Mouse (Mus musculus) G1E (cell line): Measurements from ENCODE around the gene Clec1a. TPM values are rescaled to one million over a fixed set of nuclear protein-coding genes. Genes with fewer than 3 reads are reported as not detected.
A peak's percentile ranks its signal among the peaks of the same experiment; 100 is the strongest.

Source experiments
- ATAC-seq: 2 replicates; pipeline ENCODE4 v1.8.0; 2016; ENCODE audit warnings: mild to moderate bottlenecking; ENCODE audit not compliant: insufficient number of reproducible peaks, poor library complexity, low FRiP score, severe bottlenecking; ENCODE audit errors: extremely low read depth
- DNase-seq: peaks from one replicate; pipeline ENCODE4 v3.0.0; 2012; ENCODE audit warnings: low spot score
- H3K27me3 ChIP-seq: 2 replicates; pipeline ENCODE4 v1.6.1; 2012; ENCODE audit warnings: mild to moderate bottlenecking, low read length, inconsistent platforms; ENCODE audit not compliant: insufficient read depth
- H3K36me3 ChIP-seq: replicated peaks from 2 replicates; pipeline ENCODE3; 2012; ENCODE audit warnings: mild to moderate bottlenecking, inconsistent platforms
- H3K4me1 ChIP-seq: 2 replicates; pipeline ENCODE4 v1.6.1; 2012; ENCODE audit warnings: low read depth, low read length, inconsistent platforms, mixed read lengths; ENCODE audit not compliant: insufficient read depth
- H3K4me3 ChIP-seq: 2 replicates; pipeline ENCODE4 v1.5.1; 2012; ENCODE audit warnings: low read depth, mild to moderate bottlenecking, inconsistent platforms, low read length, moderate library complexity, mixed read lengths
- H3K9me3 ChIP-seq: replicated peaks from 2 replicates; pipeline ENCODE4 v1.6.1; 2012; ENCODE audit warnings: inconsistent platforms
- CTCF ChIP-seq: IDR thresholded peaks from 2 replicates; pipeline ENCODE4 v1.5.1; 2012; ENCODE audit warnings: low read depth, low read length, inconsistent platforms, mixed read lengths
- GATA1 ChIP-seq: IDR thresholded peaks from 2 replicates; pipeline ENCODE4 v1.6.1; 2012; ENCODE audit warnings: borderline replicate concordance, low read length, inconsistent platforms, mixed read lengths
- GATA2 ChIP-seq: IDR thresholded peaks from 2 replicates; pipeline ENCODE4 v1.6.1; 2012; ENCODE audit warnings: low read depth, low read length, inconsistent platforms, borderline replicate concordance
- POLR2AphosphoS5 ChIP-seq: IDR thresholded peaks from 2 replicates; pipeline ENCODE4 v1.6.1; 2012; ENCODE audit warnings: low read depth, low read length, inconsistent platforms; ENCODE audit not compliant: insufficient replicate concordance
- TAL1 ChIP-seq: conservative IDR thresholded peaks from 2 replicates; pipeline ENCODE4 v1.6.1; 2012; ENCODE audit warnings: low read depth, low read length, inconsistent platforms, mixed read lengths
- polyA plus RNA-seq: library from polyadenylated mRNA; stranded (reverse); fragments of >175 nt; gene quantifications from 2 replicates; pipeline ENCODE4 v1.2.3, GENCODE M21; 2012
- total RNA-seq, 2 experiments: library from RNA; stranded (forward) in 1 of 2; stranded (reverse) in 1 of 2; fragments of 200-1000 nt in 1 of 2; fragments of >200 nt in 1 of 2; fragmentation: Nextera tagmentation in 1 of 2; gene quantifications; 2 replicates each; pipeline ENCODE4 v1.2.3; 2014 to 2017

The Clec1a gene
- total and polyA plus RNA-seq, 3 experiments: 0.05 TPM; not detected in 2

DNA sequence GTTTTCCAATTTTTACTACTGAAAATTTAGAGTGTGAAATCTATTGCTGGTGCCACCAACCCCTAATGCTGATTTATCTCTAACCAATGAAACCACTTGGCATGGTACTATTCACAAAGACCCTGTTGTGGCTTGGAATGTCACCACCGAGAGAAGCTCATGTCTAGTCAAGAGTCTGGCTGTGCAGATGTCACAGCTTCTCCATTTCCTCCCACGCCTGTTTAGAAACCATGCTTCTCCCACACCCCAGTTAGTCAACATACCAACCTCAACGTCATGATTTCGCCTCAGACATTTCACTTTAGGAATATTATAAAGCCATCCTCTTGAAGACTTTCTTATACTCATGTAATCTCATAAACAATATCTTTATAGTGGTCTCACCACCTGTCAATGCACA is 24.5 kb downstream of the Clec1a start:
- no peaks in the 10 kb centered on the region for H3K4me1 ChIP-seq
- DNase-seq (no peak), ATAC-seq (no peak)
- H3K9me3 ChIP-seq: no peaks in the 10 kb centered on the region
- H3K27me3 ChIP-seq: no peaks in the 10 kb centered on the region
- no peak overlapping the region for H3K4me3 ChIP-seq
- no peaks in the 10 kb centered on the region for H3K36me3 ChIP-seq
- TF ChIP-seq GATA2: no peak
- no peak for TF ChIP-seq GATA1
- TF ChIP-seq POLR2AphosphoS5: no peak
- no peak for TF ChIP-seq TAL1
- TF ChIP-seq CTCF: no peak

DNA sequence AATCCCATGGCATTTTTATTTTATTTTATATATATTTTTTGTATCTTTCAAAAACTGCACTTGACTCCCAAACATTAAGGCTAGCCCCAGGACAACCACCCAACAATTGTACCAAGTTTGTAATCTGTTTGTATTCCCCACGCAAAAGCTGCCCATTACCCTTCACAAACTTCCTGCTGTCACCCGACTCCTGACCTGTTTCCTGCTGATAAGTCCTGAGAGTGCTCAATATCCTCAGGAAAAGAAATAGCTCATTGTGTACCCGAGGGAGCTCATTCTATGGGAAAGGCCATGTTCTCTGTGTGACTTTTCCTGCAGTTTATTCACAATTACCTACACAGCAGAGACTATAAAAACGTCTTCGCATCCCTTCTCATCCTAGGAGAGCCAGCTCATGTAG is 26.0 kb downstream of the Clec1a start:
- no peaks in the 10 kb centered on the region for H3K4me1 ChIP-seq
- TF ChIP-seq TAL1 (no peak), CTCF (no peak), POLR2AphosphoS5 (no peak), GATA2 (no peak)
- H3K27me3 ChIP-seq: no peaks in the 10 kb centered on the region
- DNase-seq (no peak), ATAC-seq (no peak)
- no peak overlapping the region for H3K4me3 ChIP-seq
- no peaks in the 10 kb centered on the region for H3K36me3 ChIP-seq
- H3K9me3 ChIP-seq: no peaks in the 10 kb centered on the region

DNA sequence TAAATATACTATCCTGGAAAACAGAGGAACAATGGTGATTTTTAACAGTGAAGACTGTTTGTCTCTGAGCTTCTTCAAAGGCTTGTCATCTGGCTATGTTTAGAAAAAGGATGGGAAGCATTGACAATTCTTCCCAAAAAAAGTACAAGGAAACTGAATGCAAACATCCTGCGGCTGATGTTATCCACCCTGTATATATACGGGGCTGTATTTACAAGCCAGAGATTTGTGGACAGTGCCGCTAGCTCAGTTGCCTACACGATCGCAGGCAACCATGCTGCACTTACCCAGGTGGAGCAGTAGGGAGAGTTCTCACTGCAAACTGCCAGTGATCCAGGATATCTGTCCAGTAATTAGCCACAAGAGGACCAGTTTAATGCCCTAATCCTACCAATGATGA is 26.6 kb downstream of the Clec1a start:
- no peaks in the 10 kb centered on the region for H3K27me3 ChIP-seq
- no peak for DNase-seq
- ATAC-seq: no peak
- no peaks in the 10 kb centered on the region for H3K4me1 ChIP-seq
- TF ChIP-seq TAL1 (no peak), GATA2 (no peak), POLR2AphosphoS5 (no peak), CTCF (no peak), GATA1 (no peak)
- no peak overlapping the region for H3K4me3 ChIP-seq
- H3K9me3 ChIP-seq: no peaks in the 10 kb centered on the region
- no peaks in the 10 kb centered on the region for H3K36me3 ChIP-seq

DNA sequence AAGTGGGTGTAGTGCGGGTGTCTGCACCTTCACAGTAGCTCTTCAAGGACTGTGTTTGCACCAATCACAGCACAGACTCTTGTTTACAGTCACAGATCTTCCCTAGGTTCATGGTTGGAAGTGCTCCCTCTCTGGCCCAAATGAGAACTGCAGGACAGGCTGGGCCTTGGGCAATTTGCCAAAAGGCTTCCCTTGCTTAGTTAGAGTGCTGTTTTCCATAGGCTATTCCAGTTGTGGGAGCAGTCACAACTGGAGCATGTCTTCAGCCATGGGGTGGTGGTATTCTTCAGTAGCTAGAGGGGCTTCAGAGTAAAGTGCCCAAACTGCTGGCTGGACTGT is 28.1 kb downstream of the Clec1a start:
- H3K4me1 ChIP-seq: no peaks in the 10 kb centered on the region

DNA sequence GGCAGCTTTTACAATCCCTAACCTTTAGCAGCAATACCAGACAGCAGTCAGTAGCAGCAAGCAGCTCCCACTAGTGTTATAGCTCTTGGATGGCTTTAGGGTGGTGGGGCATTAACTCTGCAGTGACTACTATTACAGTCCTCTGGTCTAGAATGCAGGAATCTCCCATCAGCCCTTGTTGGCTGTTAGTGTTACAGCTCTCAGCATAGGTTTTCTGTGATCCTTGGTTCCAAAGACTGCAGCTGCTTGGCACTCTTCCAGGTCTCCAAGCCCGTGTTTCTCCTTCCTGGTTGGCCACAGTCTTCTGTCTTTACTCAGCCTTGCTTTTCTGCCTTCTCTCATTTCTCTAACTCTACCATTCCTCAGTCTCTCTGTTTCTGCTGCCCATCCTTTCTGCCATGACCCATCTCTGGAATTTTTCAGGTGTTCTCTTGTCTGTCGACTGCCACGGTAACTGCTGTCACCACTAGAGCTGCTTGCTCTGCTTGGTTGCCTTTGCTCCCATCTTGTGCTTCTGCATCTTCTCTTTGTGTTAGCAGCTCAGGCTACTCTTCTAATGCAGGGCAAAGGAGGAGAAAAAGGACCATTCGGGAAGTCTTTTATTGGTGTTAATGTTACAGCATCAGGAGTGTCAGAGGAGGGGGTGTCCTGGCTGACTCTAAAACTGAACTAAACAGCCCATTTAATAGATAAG is 28.6 kb downstream of the Clec1a start:
- Histone ChIP-seq H3K9me3 (no peaks in the 10 kb centered on the region), H3K4me3 (no peak overlapping the region), H3K4me1 (no peaks in the 10 kb centered on the region), H3K36me3 (no peaks in the 10 kb centered on the region), H3K27me3 (no peaks in the 10 kb centered on the region)
- DNase-seq (no peak), ATAC-seq (no peak)
- no peak for TF ChIP-seq TAL1
- TF ChIP-seq POLR2AphosphoS5: no peak
- TF ChIP-seq CTCF: no peak
- TF ChIP-seq GATA2: no peak
- TF ChIP-seq GATA1: no peak

More for the DNA sequence above, 28.1 kb downstream of the Clec1a start:
- H3K4me3 ChIP-seq: no peak overlapping the region
- ATAC-seq (no peak; the same call in 1 of the 2 replicates), DNase-seq (no peak)
- H3K27me3 ChIP-seq: no peaks in the 10 kb centered on the region
- no peaks in the 10 kb centered on the region for H3K9me3 ChIP-seq
- no peaks in the 10 kb centered on the region for H3K36me3 ChIP-seq
- peak; percentile 67 for TF ChIP-seq CTCF
- TF ChIP-seq TAL1: no peak
- TF ChIP-seq GATA1: no peak

DNA sequence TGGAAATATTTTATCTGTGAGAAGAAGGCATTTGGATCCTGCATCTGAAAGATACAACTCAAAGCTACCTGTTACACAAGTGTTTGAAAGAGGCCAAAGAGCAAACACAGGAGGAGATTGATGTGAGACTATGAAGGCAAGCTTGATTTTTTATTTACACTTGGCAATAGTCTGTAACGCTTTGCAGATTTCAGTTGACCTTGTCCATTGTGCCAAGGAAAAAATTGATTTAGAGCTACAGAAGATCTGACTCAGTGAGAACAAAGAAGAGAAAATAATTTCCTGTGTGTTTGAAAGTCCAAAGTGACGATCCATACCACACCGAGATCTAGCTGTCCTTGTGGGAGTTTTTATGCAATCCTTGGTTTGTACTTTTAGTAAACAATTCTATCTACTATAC is 29.5 kb downstream of the Clec1a start:
- Histone ChIP-seq H3K9me3 (no peaks in the 10 kb centered on the region), H3K36me3 (no peaks in the 10 kb centered on the region), H3K4me3 (no peak overlapping the region), H3K4me1 (no peaks in the 10 kb centered on the region), H3K27me3 (no peaks in the 10 kb centered on the region)
- no peak for TF ChIP-seq POLR2AphosphoS5
- TF ChIP-seq TAL1: no peak
- TF ChIP-seq GATA1: no peak
- TF ChIP-seq GATA2: no peak
- TF ChIP-seq CTCF: no peak
- ATAC-seq (no peak), DNase-seq (no peak)

DNA sequence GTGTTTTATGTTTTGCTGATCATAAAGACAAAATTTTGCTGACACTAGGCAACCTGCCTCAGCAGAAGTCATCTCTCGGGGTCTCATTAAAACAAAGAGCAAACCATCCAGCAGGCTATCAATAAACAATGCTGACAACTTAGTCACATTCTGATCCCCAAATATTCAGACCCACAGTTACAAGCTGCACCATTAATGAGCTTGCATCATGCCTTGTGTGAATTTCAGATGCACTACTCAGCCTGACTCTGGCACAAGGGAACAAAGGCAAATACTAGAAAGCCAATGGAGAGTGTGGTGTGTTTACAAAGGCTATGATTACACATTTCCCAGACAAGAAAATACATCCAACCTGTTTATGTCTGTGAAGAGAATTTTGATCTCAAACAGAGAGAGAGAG is 37.6 kb downstream of the Clec1a start:
- Histone ChIP-seq H3K4me3 (no peak overlapping the region), H3K36me3 (no peaks in the 10 kb centered on the region), H3K27me3 (no peaks in the 10 kb centered on the region), H3K9me3 (no peaks in the 10 kb centered on the region), H3K4me1 (no peaks in the 10 kb centered on the region)
- no peak for DNase-seq
- no peak for ATAC-seq
- TF ChIP-seq POLR2AphosphoS5 (no peak), CTCF (no peak), GATA2 (no peak), TAL1 (no peak), GATA1 (no peak)
